Mouse (Mus musculus) heart, embryonic 16.5 days (tissue): ENCODE measurements at regions not wholly inside any gene's neighbourhood (a gene's known extent, or its start where the extent isn't known, plus 50 kb on each side); places are given as distances from the start of the nearest gene placed in this dataset.

ENCODE experiments used
- ATAC-seq: fragments of 200-750 bp; cut with Nextera tagmentation; replicated peaks from 2 replicates; pipeline ENCODE4 v1.8.0; 2017; ENCODE audit warnings: moderate number of reproducible peaks; ENCODE audit not compliant: insufficient read depth, low FRiP score; ENCODE audit errors: extremely low read depth
- H3K27ac ChIP-seq: fragments of 300-500 bp; sonication (generic); 2 replicates; pipeline ENCODE4 v1.5.1; 2014; ENCODE audit warnings: mild to moderate bottlenecking, low read length, control low read depth, moderate library complexity
- H3K27me3 ChIP-seq: fragments of 300-500 bp; sonication (generic); 2 replicates; pipeline ENCODE4 v1.6.1; 2014; ENCODE audit warnings: low read length, mixed read lengths; ENCODE audit not compliant: control insufficient read depth, insufficient read depth
- H3K36me3 ChIP-seq: fragments of 300-500 bp; sonication (generic); 2 replicates; pipeline ENCODE4 v1.6.1; 2014; ENCODE audit not compliant: control insufficient read depth, insufficient read depth
- H3K4me1 ChIP-seq: fragments of 300-500 bp; sonication (generic); 2 replicates; pipeline ENCODE4 v1.6.1; 2014; ENCODE audit warnings: low read length, mixed read lengths; ENCODE audit not compliant: control insufficient read depth, insufficient read depth
- H3K4me2 ChIP-seq: fragments of 300-500 bp; sonication (generic); 2 replicates; pipeline ENCODE4 v1.6.1; 2014; ENCODE audit warnings: low read depth, mild to moderate bottlenecking, control low read depth, low read length
- H3K4me3 ChIP-seq: fragments of 300-500 bp; sonication (generic); 2 replicates; pipeline ENCODE4 v1.5.1; 2014; ENCODE audit warnings: mild to moderate bottlenecking, control low read depth, low read length
- H3K9ac ChIP-seq: fragments of 300-500 bp; sonication (generic); 2 replicates; pipeline ENCODE4 v1.6.1; 2014; ENCODE audit warnings: low read length, control low read depth
- H3K9me3 ChIP-seq: fragments of 300-500 bp; sonication (generic); replicated peaks from 2 replicates; pipeline ENCODE4 v1.6.1; 2016; ENCODE audit warnings: low read length; ENCODE audit not compliant: control insufficient read depth
- WGBS: fragments of 180-500 bp; shearing (Covaris S2); extraction: QIAGEN DNeasy Blood & Tissue Kit; methylation state at CpG from one replicate; pipeline ENCODE4 v1.1.7; 2014; 5-methylcytosine and 5-hydroxymethylcytosine counted together

DNA sequence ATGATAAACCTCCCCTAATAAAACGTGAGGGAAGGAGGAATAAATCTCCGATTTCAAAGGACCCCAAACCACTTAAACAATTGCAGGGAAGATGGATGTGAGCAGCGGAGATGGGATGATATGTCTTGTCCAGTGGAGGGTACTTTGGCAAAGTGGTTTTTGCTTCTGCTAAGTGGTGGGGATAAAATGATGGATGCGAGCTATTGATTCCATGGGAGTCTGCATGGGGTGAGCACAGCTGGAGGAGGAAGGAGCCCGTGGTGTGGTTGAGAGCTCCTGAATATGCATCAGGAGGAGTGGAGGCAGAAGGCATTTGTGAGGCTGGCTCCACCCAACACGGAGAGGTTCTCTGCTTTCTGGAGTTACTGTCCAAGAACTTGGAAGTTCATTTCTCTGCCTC is 227.6 kb upstream of the Eef2kmt start:
- H3K4me1 ChIP-seq, result no peaks in the 10 kb centered on the region
- no peak overlapping the region for H3K4me3 ChIP-seq
- no peaks in the 10 kb centered on the region for H3K27me3 ChIP-seq
- H3K9me3 ChIP-seq, result no peaks in the 10 kb centered on the region
- 20% methylated on average over 6 of the region's 6 CpGs for whole genome bisulfite sequencing
- H3K4me2 ChIP-seq, result no peak overlapping the region
- H3K9ac ChIP-seq, result no peak overlapping the region
- H3K27ac ChIP-seq, result no peak overlapping the region
- ATAC-seq, result no peak
- H3K36me3 ChIP-seq, result no peaks in the 10 kb centered on the region

DNA sequence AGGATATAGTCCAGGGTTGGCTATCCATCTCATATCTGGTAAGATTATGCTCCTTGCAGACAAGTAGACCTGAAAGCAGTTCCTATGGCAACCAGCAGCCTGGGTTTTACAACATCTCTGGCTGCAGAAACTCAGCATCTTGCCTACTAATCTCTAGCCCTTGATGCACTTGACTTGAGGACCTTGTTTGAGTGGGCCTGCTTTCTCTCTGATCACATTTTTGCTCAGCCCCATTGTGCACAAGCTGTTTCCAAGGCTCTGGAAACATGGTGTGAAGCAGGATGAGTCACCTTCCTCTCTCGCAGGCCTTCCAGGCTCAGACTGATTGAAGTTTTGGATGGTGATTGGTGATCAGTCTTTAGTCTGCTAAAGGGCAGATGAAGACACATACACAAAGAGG is 224.4 kb upstream of the Eef2kmt start:
- no peaks in the 10 kb centered on the region for H3K9me3 ChIP-seq
- no peak overlapping the region for H3K27ac ChIP-seq
- H3K27me3 ChIP-seq, result no peaks in the 10 kb centered on the region
- no peak overlapping the region for H3K4me3 ChIP-seq
- no peak for ATAC-seq
- 25% methylated on average over 1 of the region's 1 CpGs for WGBS
- H3K36me3 ChIP-seq, result no peaks in the 10 kb centered on the region
- no peak overlapping the region for H3K9ac ChIP-seq
- H3K4me1 ChIP-seq, result no peaks in the 10 kb centered on the region
- H3K4me2 ChIP-seq, result no peak overlapping the region

DNA sequence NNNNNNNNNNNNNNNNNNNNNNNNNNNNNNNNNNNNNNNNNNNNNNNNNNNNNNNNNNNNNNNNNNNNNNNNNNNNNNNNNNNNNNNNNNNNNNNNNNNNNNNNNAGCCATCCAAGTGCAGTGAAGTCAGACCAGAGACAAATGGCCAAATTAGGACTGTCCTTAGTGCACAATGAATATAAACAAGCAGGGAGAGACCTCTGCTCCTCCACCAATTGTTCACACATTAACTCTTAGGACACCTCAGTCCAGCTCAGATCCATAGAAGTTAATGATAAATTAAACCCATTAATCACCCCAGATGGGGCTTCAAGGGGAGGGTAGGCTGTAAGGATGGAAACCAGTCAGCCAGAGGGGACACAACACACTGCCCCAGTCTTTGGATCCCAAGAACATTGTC is 223.2 kb upstream of the Eef2kmt start:
- no peak overlapping the region for H3K4me3 ChIP-seq
- no peaks in the 10 kb centered on the region for H3K36me3 ChIP-seq
- H3K27me3 ChIP-seq, result no peaks in the 10 kb centered on the region
- H3K4me2 ChIP-seq, result no peak overlapping the region
- no peaks in the 10 kb centered on the region for H3K4me1 ChIP-seq
- H3K9ac ChIP-seq, result no peak overlapping the region
- no peak overlapping the region for H3K27ac ChIP-seq
- ATAC-seq, result no peak
- no peaks in the 10 kb centered on the region for H3K9me3 ChIP-seq

DNA sequence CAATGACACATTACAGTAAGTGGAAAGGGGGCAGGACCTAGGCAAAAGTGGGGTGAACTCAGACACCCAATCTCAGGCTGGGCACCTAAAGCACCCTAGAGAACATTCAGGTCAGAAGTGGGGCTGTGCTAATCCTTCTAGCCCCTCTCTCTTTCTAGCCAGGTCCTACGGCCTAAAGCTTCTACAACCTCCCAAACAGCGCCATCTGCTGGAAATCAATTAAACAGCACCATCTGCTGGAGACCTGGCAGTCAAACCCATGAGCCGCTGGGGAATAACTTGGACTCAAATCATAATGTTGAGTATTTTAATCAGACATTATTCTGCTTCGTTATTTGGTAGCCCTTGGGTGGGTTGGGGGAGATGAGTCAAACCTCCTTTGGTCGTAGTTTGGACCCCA is 215.5 kb upstream of the Eef2kmt start:
- Histone ChIP-seq H3K4me2 (no peak overlapping the region), H3K9me3 (no peaks in the 10 kb centered on the region), H3K9ac (no peak overlapping the region), H3K4me3 (no peak overlapping the region), H3K27ac (no peak overlapping the region), H3K4me1 (peaks cover 2% of the 10 kb centered on the region; the same call in 1 of the 2 replicates), H3K27me3 (0 out of 2 replicates have a peak, but pooled peaks cover 2% of the 10 kb centered on the region), H3K36me3 (no peaks in the 10 kb centered on the region)
- no peak for ATAC-seq
- WGBS, result 18% methylated on average over 5 of the region's 5 CpGs

DNA sequence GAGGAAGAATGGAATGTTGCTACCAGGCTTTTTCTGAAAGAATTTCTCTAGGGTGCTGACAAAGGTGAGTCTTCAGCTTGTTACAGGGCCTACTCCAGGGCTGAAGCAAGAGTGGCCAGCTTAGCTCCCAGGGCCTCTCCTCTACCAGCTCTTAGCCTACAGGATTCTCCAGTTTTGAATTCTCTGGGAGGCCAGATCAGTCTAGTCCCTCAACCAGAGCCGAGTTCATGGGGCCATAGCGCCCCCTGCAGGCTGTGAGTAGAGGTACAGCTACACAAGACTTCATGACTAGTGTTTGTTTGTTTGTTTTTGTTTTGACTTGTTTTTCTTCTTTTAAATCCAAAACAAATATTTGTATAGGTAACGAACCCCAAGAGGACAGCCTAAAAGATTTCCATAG is 211.8 kb upstream of the Eef2kmt start:
- H3K4me3 ChIP-seq, result no peak overlapping the region

DNA sequence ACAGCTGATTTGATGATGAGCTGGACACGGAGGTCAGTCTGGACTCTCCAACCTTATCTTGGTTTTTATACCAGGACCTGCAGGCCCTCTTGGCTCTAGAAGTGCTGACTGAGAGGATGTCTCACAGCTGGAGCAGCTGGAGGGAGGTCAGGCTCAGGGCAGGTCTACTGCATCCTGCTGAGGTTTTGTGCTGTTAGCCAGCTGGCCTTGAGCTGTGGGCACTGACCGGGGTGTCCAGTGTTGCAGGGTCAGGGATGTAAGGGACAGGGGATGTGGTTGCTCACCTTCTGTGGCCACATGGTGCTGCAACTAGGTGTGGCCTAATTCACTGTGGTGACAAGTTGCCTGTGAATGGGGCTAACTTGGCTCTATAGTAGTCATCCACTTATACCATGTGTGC is 211.0 kb upstream of the Eef2kmt start:
- no peak; the same call in 1 of the 2 replicates for ATAC-seq
- H3K9me3 ChIP-seq, result no peaks in the 10 kb centered on the region
- H3K27ac ChIP-seq, result no peak overlapping the region
- H3K4me2 ChIP-seq, result no peak overlapping the region
- no peak overlapping the region for H3K9ac ChIP-seq
- H3K36me3 ChIP-seq, result no peaks in the 10 kb centered on the region
- no peak overlapping the region for H3K4me3 ChIP-seq
- WGBS, result 44% methylated on average over 2 of the region's 2 CpGs
- H3K4me1 ChIP-seq, result no peaks in the 10 kb centered on the region; the same call in 1 of the 2 replicates
- 0 out of 2 replicates have a peak, but pooled peaks cover 2% of the 10 kb centered on the region for H3K27me3 ChIP-seq

More for the DNA sequence above, 211.8 kb upstream of the Eef2kmt start:
- no peak overlapping the region for H3K4me2 ChIP-seq
- H3K27me3 ChIP-seq, result 0 out of 2 replicates have a peak, but pooled peaks cover 2% of the 10 kb centered on the region
- H3K4me1 ChIP-seq, result no peaks in the 10 kb centered on the region; the same call in 1 of the 2 replicates
- H3K36me3 ChIP-seq, result no peaks in the 10 kb centered on the region
- H3K9ac ChIP-seq, result no peak overlapping the region
- no peak overlapping the region for H3K27ac ChIP-seq
- ATAC-seq, result no peak
- H3K9me3 ChIP-seq, result no peaks in the 10 kb centered on the region
- WGBS, result 3% methylated on average over 3 of the region's 3 CpGs

DNA sequence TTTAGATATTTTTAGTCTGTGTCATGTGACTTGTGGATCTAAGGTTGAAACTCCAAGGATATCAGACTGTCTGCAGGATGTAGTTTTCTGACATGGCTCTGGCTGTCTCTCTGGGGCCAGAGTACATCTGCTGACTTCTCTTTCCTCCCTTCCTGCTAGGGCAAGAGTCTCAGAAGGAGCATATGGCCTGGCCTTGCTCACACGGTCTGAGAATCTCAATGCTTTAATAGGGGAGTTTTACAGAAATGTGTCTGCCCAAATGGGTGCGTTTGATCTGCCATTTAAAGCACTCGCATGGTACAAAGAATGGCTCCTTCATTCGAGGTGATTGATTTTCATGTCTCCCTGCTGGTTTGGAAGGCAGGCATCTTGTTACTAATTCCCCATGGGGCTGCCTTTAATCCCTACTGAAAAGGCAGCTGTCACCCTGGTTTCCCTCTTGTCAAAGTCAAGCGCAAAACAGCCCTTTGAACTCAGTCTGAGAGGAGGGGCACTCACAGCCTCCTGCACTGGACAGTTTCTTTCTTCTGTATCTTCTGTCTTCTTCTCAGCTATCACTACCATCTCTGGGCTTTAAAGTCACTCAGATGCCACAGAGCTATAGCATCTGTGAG is 199.7 kb upstream of the Eef2kmt start:
- no peak overlapping the region for H3K4me3 ChIP-seq
- H3K4me2 ChIP-seq, result no peak overlapping the region
- H3K9me3 ChIP-seq, result no peaks in the 10 kb centered on the region
- H3K27ac ChIP-seq, result peak overlapping the region; percentile 26; the same call in 1 of the 2 replicates
- no peaks in the 10 kb centered on the region for H3K36me3 ChIP-seq
- no peak overlapping the region for H3K9ac ChIP-seq
- H3K4me1 ChIP-seq, result peaks cover 11% of the 10 kb centered on the region
- ATAC-seq, result peak; percentile 20; the same call in 1 of the 2 replicates
- WGBS, result 31% methylated on average over 5 of the region's 5 CpGs
- H3K27me3 ChIP-seq, result no peaks in the 10 kb centered on the region

DNA sequence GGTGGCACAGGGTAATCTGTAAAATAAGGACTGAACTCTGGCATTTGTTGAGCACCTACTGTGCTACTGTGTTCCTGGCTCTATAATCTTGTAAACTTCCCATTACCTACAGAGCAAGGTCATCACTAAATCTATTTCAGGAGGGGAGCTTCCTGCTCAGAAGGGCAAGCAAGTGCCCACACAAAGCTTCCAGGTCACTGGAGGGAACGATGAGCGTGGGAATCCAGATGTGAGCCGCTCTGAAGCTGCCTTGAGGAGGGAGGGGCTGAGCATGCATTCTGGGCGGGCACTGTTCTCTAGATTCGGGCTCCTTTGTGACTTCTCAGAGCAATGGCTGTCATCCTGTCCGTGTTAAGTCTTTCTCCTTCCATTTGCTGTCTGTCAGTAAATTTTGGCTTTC is 198.5 kb upstream of the Eef2kmt start:
- H3K27ac ChIP-seq, result peak overlapping the region; percentile 64
- H3K27me3 ChIP-seq, result no peaks in the 10 kb centered on the region
- WGBS, result 52% methylated on average over 6 of the region's 6 CpGs
- no peaks in the 10 kb centered on the region for H3K9me3 ChIP-seq
- 0 out of 2 replicates have a peak, but pooled peaks have one; percentile 10 for ATAC-seq
- peaks cover 11% of the 10 kb centered on the region for H3K4me1 ChIP-seq
- no peak overlapping the region for H3K4me3 ChIP-seq
- peak overlapping the region; percentile 25; the same call in 1 of the 2 replicates for H3K4me2 ChIP-seq
- H3K36me3 ChIP-seq, result no peaks in the 10 kb centered on the region
- H3K9ac ChIP-seq, result no peak overlapping the region

DNA sequence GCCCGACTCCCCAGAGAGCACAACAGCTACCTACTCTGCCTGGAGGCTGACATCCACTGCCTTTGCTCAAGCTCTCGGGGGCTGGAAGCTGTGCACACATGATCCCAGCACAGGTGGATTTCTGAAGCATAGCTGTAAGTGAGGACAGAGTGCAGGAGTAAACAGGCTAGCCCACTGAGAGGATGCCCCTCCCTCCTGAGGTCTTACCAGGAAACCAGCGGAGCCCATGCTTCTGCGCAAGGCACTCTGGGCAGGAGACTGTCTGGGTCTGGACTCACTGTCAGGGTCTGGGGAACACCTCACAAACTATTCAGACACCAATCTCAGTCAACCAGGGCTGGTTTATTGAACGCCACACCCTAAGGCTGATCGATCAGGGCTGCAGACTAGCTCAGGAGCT is 197.2 kb upstream of the Eef2kmt start:
- H3K27ac ChIP-seq, result peak overlapping the region; percentile 64; the same call in 1 of the 2 replicates
- H3K36me3 ChIP-seq, result no peaks in the 10 kb centered on the region
- H3K4me3 ChIP-seq, result no peak overlapping the region
- peaks cover 11% of the 10 kb centered on the region for H3K4me1 ChIP-seq
- peak; percentile 52 for ATAC-seq
- no peaks in the 10 kb centered on the region for H3K9me3 ChIP-seq
- H3K9ac ChIP-seq, result no peak overlapping the region
- no peak overlapping the region for H3K4me2 ChIP-seq
- 76% methylated on average over 6 of the region's 6 CpGs for WGBS
- H3K27me3 ChIP-seq, result no peaks in the 10 kb centered on the region
